In the genomic region with DNA sequence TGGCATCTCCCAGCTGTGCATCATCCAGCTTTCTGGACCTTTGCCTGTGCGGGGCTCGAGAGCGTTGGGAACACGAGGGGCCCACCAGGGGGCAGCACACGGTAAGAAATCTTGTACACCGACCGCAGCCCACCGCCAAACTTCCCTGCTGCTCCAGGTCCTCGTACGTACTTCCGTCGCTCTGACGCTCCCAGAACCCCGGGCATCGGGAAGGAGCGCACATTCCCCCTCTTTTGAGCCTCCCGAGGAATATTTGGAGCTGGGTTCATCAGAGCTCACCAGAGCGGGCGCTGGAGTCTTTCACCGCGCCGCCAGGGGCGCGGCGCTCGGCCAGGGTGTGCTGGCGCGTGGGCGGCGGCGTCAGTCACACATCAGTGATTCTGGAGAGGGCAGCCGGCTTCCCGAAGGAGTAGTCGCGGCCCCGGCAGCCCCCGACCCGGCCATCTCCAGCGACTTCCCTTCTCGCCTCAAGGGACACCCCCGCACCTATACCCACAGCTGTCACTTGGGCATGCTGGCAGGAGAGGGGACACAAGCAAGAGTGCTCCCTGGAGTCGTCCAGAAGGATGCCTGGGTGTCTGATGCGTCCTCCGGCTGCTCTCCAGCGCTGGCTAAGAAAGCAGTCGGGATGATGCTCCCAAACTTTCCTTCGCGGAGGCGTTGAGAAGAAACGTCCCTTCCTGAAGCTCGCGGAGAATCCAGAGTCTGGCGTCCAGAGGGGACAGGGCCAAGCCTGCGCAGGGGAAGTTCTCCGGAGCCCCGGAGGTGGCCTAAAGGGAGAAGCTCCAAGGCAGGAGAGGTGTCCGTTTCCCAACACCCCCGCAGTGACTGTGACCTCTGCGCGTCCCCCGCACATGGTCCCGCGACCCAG, we compare ENCODE assay signal across 8 mouse cellular contexts. TPM values are rescaled to one million over a fixed set of nuclear protein-coding genes. Genes with fewer than 3 reads are reported as not detected.
DNase-seq lines count a peak whose midpoint lies in the region; ATAC-seq and TF ChIP-seq lines count a peak whose summit lies in the region.

No protein-coding gene starts in this region.

- H3K79me2 ChIP-seq in CH12.LX (replicated peaks; ENCODE audit: control insufficient read depth, extremely low read depth, insufficient read depth, poor library complexity, severe bottlenecking): no peaks in the 10 kb centered on the region

- TF ChIP-seq EP300 in CH12.LX (IDR thresholded peaks at IDR 0.05; ENCODE audit: low read length): no peak

- TF ChIP-seq RAD21 in CH12.LX (IDR thresholded peaks at IDR 0.05; ENCODE audit: low read depth, low read length): peak; percentile 64

- in situ Hi-C loops in CH12.LX (cut with MboI; ENCODE audit: low pct_ligation_motif_present, low pct_unique_long_range_greater_than_20kb, low sequenced_read_pairs): loop anchor here (25.0 kb wide), 2 partner anchors 200 to 475 kb away; no protein-coding TSS in a partner anchor

- intact Hi-C loops in heart, postnatal 14 days (cut with DNase I): loop anchor here (2.0 to 10.0 kb wide), 3 partner anchors 192 to 480 kb away; no protein-coding TSS in a partner anchor

- H3K36me3 ChIP-seq in CH12.LX (replicated peaks in 1 of 2; ENCODE audit: control insufficient read depth in 1 of 2, insufficient read depth in 1 of 2, low read length in 1 of 2): no peaks in the 10 kb centered on the region
- no peaks in the 10 kb centered on the region for H3K36me3 ChIP-seq in forebrain, embryonic 15.5 days
- no peaks in the 10 kb centered on the region for H3K36me3 ChIP-seq in liver, embryonic 15.5 days (replicated peaks)
- no peaks in the 10 kb centered on the region for H3K36me3 ChIP-seq in neural tube, embryonic 14.5 days (ENCODE audit: control insufficient read depth, insufficient read depth, low read length)

- H3K9me3 ChIP-seq in CH12.LX (replicated peaks; ENCODE audit: low read length): peaks cover 16% of the 10 kb centered on the region
- H3K9me3 ChIP-seq in forebrain, embryonic 15.5 days: no peaks in the 10 kb centered on the region
- H3K9me3 ChIP-seq in liver, embryonic 15.5 days (replicated peaks): no peaks in the 10 kb centered on the region
- H3K9me3 ChIP-seq in neural tube, embryonic 14.5 days (ENCODE audit: control insufficient read depth, low read length): no peaks in the 10 kb centered on the region

- peak overlapping the region; percentile 76; the same call in 1 of the 2 replicates for H3K4me2 ChIP-seq in CH12.LX (ENCODE audit: insufficient read depth, low read depth, poor library complexity, severe bottlenecking)
- H3K4me2 ChIP-seq in forebrain, embryonic 15.5 days (replicated peaks): peak overlapping the region; percentile 97
- peak overlapping the region; percentile 63 for H3K4me2 ChIP-seq in liver, embryonic 15.5 days
- H3K4me2 ChIP-seq in neural tube, embryonic 14.5 days (ENCODE audit: low read depth, low read length): peak overlapping the region; percentile 98

- TF ChIP-seq CTCF in CH12.LX (conservative IDR thresholded peaks at IDR 0.05 in 1 of 2, IDR thresholded peaks at IDR 0.05 in 1 of 2; ENCODE audit: low read depth in 2 of 2, low read length in 2 of 2): peak in 1 of 2 experiments; percentile 77; a peak in 2 of 4 replicates

- TF ChIP-seq POLR2A in CH12.LX (IDR thresholded peaks at IDR 0.05; ENCODE audit: low read depth, low read length): no peak

- H3K27ac ChIP-seq in CH12.LX (ENCODE audit: insufficient read depth, low read depth): no peak overlapping the region
- H3K27ac ChIP-seq in forebrain, embryonic 15.5 days (replicated peaks): peak overlapping the region; percentile 95
- H3K27ac ChIP-seq in liver, embryonic 15.5 days (replicated peaks): no peak overlapping the region
- H3K27ac ChIP-seq in neural tube, embryonic 14.5 days (ENCODE audit: low read depth, low read length): peak overlapping the region; percentile 30; the same call in 1 of the 2 replicates

- peak overlapping the region in 1 of 3 experiments; percentile 34 for H3K4me3 ChIP-seq in CH12.LX (replicated peaks in 1 of 3; ENCODE audit: low read depth in 2 of 3, low read length in 2 of 3, poor library complexity in 1 of 3)
- peak overlapping the region; percentile 67 for H3K4me3 ChIP-seq in forebrain, embryonic 15.5 days
- peak overlapping the region; percentile 38 for H3K4me3 ChIP-seq in liver, embryonic 15.5 days (replicated peaks)
- peak overlapping the region; percentile 70 for H3K4me3 ChIP-seq in neural tube, embryonic 14.5 days (ENCODE audit: low read depth, low read length)

- peak; percentile 43 for DNase-seq in CH12.LX (ENCODE audit: extremely low read depth)
- peak; percentile 85 to 90 for DNase-seq in heart, postnatal 14 days
- peak; percentile 4 for DNase-seq in large intestine, adult 2 months (ENCODE audit: low read depth, low spot score)
- DNase-seq in testis, postnatal 10 days (ENCODE audit: low spot score): peak; percentile 94

- dilution Hi-C loops in CH12.LX (cut with MboI; ENCODE audit: extremely low pct_ligation_motif_present, extremely low pct_unique_long_range_greater_than_20kb, low sequenced_read_pairs): no loop called here

- under 1% methylated on average over 63 of the region's 63 CpGs for WGBS in forebrain, embryonic 15.5 days
- 1% methylated on average over 63 of the region's 63 CpGs for WGBS in large intestine, adult 2 months
- WGBS in liver, embryonic 15.5 days (ENCODE audit: insufficient replicate concordance): under 1% methylated on average over 63 of the region's 63 CpGs
- WGBS in neural tube, embryonic 14.5 days: under 1% methylated on average over 62 of the region's 63 CpGs

- ATAC-seq in cerebellum, adult (ENCODE audit: insufficient number of reproducible peaks, low FRiP score, low TSS enrichment): peak; percentile 49
- ATAC-seq in forebrain, embryonic 15.5 days (replicated peaks): peak; percentile 81
- ATAC-seq in liver, embryonic 15.5 days (ENCODE audit: insufficient read depth): no peak
- ATAC-seq in neural tube, embryonic 14.5 days (ENCODE audit: low read depth): peak; percentile 87

- no peak overlapping the region for H3K9ac ChIP-seq in CH12.LX (ENCODE audit: insufficient read depth, low read depth)
- H3K9ac ChIP-seq in forebrain, embryonic 15.5 days (replicated peaks): peak overlapping the region; percentile 65
- H3K9ac ChIP-seq in liver, embryonic 15.5 days: no peak overlapping the region
- peak overlapping the region; percentile 63 for H3K9ac ChIP-seq in neural tube, embryonic 14.5 days (replicated peaks; ENCODE audit: low read depth, low read length)

- no peaks in the 10 kb centered on the region for H3K4me1 ChIP-seq in CH12.LX (ENCODE audit: control insufficient read depth in 1 of 2, insufficient read depth in 2 of 2)
- H3K4me1 ChIP-seq in forebrain, embryonic 15.5 days: peaks cover 36% of the 10 kb centered on the region
- peaks cover 12% of the 10 kb centered on the region; the same call in 1 of the 2 replicates for H3K4me1 ChIP-seq in liver, embryonic 15.5 days (replicated peaks)
- peaks cover 4% of the 10 kb centered on the region; the same call in 1 of the 2 replicates for H3K4me1 ChIP-seq in neural tube, embryonic 14.5 days (ENCODE audit: control insufficient read depth, insufficient read depth, low read length)

- H3K27me3 ChIP-seq in CH12.LX (replicated peaks): peaks cover 37% of the 10 kb centered on the region
- H3K27me3 ChIP-seq in forebrain, embryonic 15.5 days: peaks cover 4% of the 10 kb centered on the region; the same call in 1 of the 2 replicates
- peaks cover 49% of the 10 kb centered on the region for H3K27me3 ChIP-seq in liver, embryonic 15.5 days
- no peaks in the 10 kb centered on the region for H3K27me3 ChIP-seq in neural tube, embryonic 14.5 days (ENCODE audit: control insufficient read depth, insufficient read depth, low read length)

TF ChIP-seq in CH12.LX, 34 proteins besides CTCF, POLR2A, EP300 and RAD21:
- no peak for TF ChIP-seq ZC3H11A (IDR thresholded peaks at IDR 0.05; ENCODE audit: low read depth, low read length)
- TF ChIP-seq SMC3 (IDR thresholded peaks at IDR 0.05; ENCODE audit: low read depth, low read length): peak; percentile 68
- no peak for TF ChIP-seq GABPA (IDR thresholded peaks at IDR 0.05; ENCODE audit: insufficient replicate concordance, low read depth, low read length)
- TF ChIP-seq MAZ (IDR thresholded peaks at IDR 0.05; ENCODE audit: low read depth, low read length): no peak
TF ChIP-seq in CH12.LX: peak in this region for 1.

RNA-seq across cellular contexts. Expression of a gene that starts 0.7 kb away (rescaled TPM):
- not detected in 2 replicates for total RNA-seq in CH12.LX (2012; rRNA removed)
- total RNA-seq in CH12.LX (2014; rRNA removed): 0.05 and 0.13 TPM in 2 replicates
- 0.64 and 0.65 TPM in 2 replicates for polyA plus RNA-seq in CH12.LX (2012; ENCODE audit: insufficient read length, low read depth)
- polyA plus RNA-seq in forebrain, embryonic 15.5 days (2015; fragmentation: Nextera tagmentation; extraction: Ambion mirVana): 12.5 and 13.1 TPM in 2 replicates
- 1 to 10 TPM; 1.5 to 2.1 TPM for total RNA-seq in heart, postnatal 14 days (2021)
- polyA plus RNA-seq in large intestine, adult 2 months (2012; rRNA removed): 0.14 and 0.32 TPM in 2 replicates
- 0.03 and 0.05 TPM in 2 replicates for polyA plus RNA-seq in liver, embryonic 15.5 days (2015; fragmentation: Nextera tagmentation; extraction: Ambion mirVana)
- polyA plus RNA-seq in neural tube, embryonic 14.5 days (2014; fragmentation: Nextera tagmentation; extraction: Ambion mirVana): 4.7 TPM in 2 replicates

Comparison
In these comparisons a context has a peak if more than half of its experiments do, and no peak if none do; other contexts are left out.
1. DNase-seq: peak in every context shown above with its lines; median percentile 94 in testis, postnatal 10 days; 88 in heart, postnatal 14 days; 43 in CH12.LX; 4 in large intestine, adult 2 months.
2. H3K27ac ChIP-seq: peak in forebrain, embryonic 15.5 days (single experiment) and neural tube, embryonic 14.5 days (single experiment); none in CH12.LX (single experiment) and liver, embryonic 15.5 days (single experiment).
3. H3K9ac ChIP-seq: peak in forebrain, embryonic 15.5 days (single experiment) and neural tube, embryonic 14.5 days (single experiment); none in CH12.LX (single experiment) and liver, embryonic 15.5 days (single experiment).
4. Peak in every context shown above with its lines, with median percentiles within 50 percentile points of each other: H3K4me2 ChIP-seq.